ENCODE assay signal across 7 mouse cellular contexts in genomic region chr10:80406684-80407501, GRCm38 (mm10). TPM values are rescaled to one million over a fixed set of nuclear protein-coding genes. Genes with fewer than 3 reads are reported as not detected.
DNase-seq lines count a peak whose midpoint lies in the region; ATAC-seq lines count a peak whose summit lies in the region.

Uqcr11 (minus strand) TSS chr10:80406830.

- H3K9me3 ChIP-seq in embryonic facial prominence, embryonic 10.5 days, result no peaks in the 10 kb centered on the region; the same call in 1 of the 2 replicates
- H3K9me3 ChIP-seq in limb, embryonic 10.5 days (replicated peaks), result no peaks in the 10 kb centered on the region
- 0 out of 2 replicates have a peak, but pooled peaks cover 4% of the 10 kb centered on the region for H3K9me3 ChIP-seq in midbrain, embryonic 13.5 days

- peak within 1 kb of the TSS; percentile 93 for H3K4me2 ChIP-seq in midbrain, embryonic 13.5 days (replicated peaks)

- peak within 1 kb of the TSS; percentile 77 for H3K27ac ChIP-seq in embryonic facial prominence, embryonic 10.5 days (replicated peaks)
- H3K27ac ChIP-seq in limb, embryonic 10.5 days, result peak within 1 kb of the TSS; percentile 73
- H3K27ac ChIP-seq in midbrain, embryonic 13.5 days, result peak within 1 kb of the TSS; percentile 87

- peaks cover 70% of the 10 kb centered on the region for H3K36me3 ChIP-seq in embryonic facial prominence, embryonic 10.5 days (replicated peaks)
- H3K36me3 ChIP-seq in limb, embryonic 10.5 days, result peaks cover 66% of the 10 kb centered on the region
- peaks cover 60% of the 10 kb centered on the region for H3K36me3 ChIP-seq in midbrain, embryonic 13.5 days

- peak; percentile 75 for ATAC-seq in granulocyte monocyte progenitor cell, adult 5-6 weeks (replicated peaks; ENCODE audit: poor library complexity, severe bottlenecking)
- ATAC-seq in midbrain, embryonic 13.5 days, result peak; percentile 77

- H3K4me1 ChIP-seq in embryonic facial prominence, embryonic 10.5 days, result peaks cover 30% of the 10 kb centered on the region
- H3K4me1 ChIP-seq in limb, embryonic 10.5 days, result peaks cover 24% of the 10 kb centered on the region
- peaks cover 29% of the 10 kb centered on the region for H3K4me1 ChIP-seq in midbrain, embryonic 13.5 days (replicated peaks)

- DNase-seq in adrenal gland, postnatal 10 days, result peak; percentile 94
- DNase-seq in embryonic facial prominence, embryonic 10.5 days (ENCODE audit: low spot score), result peak; percentile 92
- peak; percentile 92 for DNase-seq in kidney, adult 11 months
- peak; percentile 92 for DNase-seq in limb, embryonic 10.5 days (ENCODE audit: low spot score)
- peak; percentile 83 for DNase-seq in spleen, adult 12 weeks (ENCODE audit: low spot score)

- peak within 1 kb of the TSS; percentile 80 for H3K4me3 ChIP-seq in embryonic facial prominence, embryonic 10.5 days
- H3K4me3 ChIP-seq in limb, embryonic 10.5 days, result peak within 1 kb of the TSS; percentile 85
- H3K4me3 ChIP-seq in midbrain, embryonic 13.5 days (replicated peaks), result peak within 1 kb of the TSS; percentile 83

- WGBS in embryonic facial prominence, embryonic 10.5 days, result 2% methylated on average over 27 of the region's 27 CpGs
- WGBS in limb, embryonic 10.5 days, result 2% methylated on average over 27 of the region's 27 CpGs
- WGBS in midbrain, embryonic 13.5 days, result 2% methylated on average over 27 of the region's 27 CpGs

- no peaks in the 10 kb centered on the region for H3K27me3 ChIP-seq in embryonic facial prominence, embryonic 10.5 days (replicated peaks; ENCODE audit: low read depth, poor library complexity, severe bottlenecking)
- no peaks in the 10 kb centered on the region for H3K27me3 ChIP-seq in limb, embryonic 10.5 days (ENCODE audit: low read depth, poor library complexity, severe bottlenecking)
- no peaks in the 10 kb centered on the region for H3K27me3 ChIP-seq in midbrain, embryonic 13.5 days

- H3K9ac ChIP-seq in midbrain, embryonic 13.5 days (replicated peaks), result peak within 1 kb of the TSS; percentile 90

RNA-seq across cellular contexts. Expression of gene Uqcr11, which starts in this region (rescaled TPM):
- 1,000 to 10,000 TPM; 1,321 to 1,365 TPM for total RNA-seq in adrenal gland, postnatal 10 days (2021)
- polyA plus RNA-seq in embryonic facial prominence, embryonic 10.5 days (2016; fragmentation: Nextera tagmentation; extraction: Ambion mirVana), result 615 and 629 TPM in 2 replicates
- 382 and 438 TPM in 2 replicates for total RNA-seq in granulocyte monocyte progenitor cell, adult 5-6 weeks (2014; fragmentation: Nextera tagmentation)
- 172 and 277 TPM in 2 replicates for total RNA-seq in granulocyte monocyte progenitor cell, adult 5-6 weeks (2017)
- polyA plus RNA-seq in limb, embryonic 10.5 days (2016; fragmentation: Nextera tagmentation; extraction: Ambion mirVana), result 651 and 677 TPM in 2 replicates
- polyA plus RNA-seq in midbrain, embryonic 13.5 days (2015; fragmentation: Nextera tagmentation; extraction: Ambion mirVana), result 518 and 572 TPM in 2 replicates

Comparison
In these comparisons a context has a peak if more than half of its experiments do, and no peak if none do; other contexts are left out.
1. Peak in every context shown above with its lines: DNase-seq, ATAC-seq, H3K4me3 ChIP-seq and H3K27ac ChIP-seq.